Mouse (Mus musculus) embryonic facial prominence, embryonic 14.5 days (tissue): ENCODE results near the gene Mien1. TPM values are rescaled to one million over a fixed set of nuclear protein-coding genes. Genes with fewer than 3 reads are reported as not detected.

Source experiments
- ATAC-seq: fragments of 200-750 bp; cut with Nextera tagmentation; 2 replicates; pipeline ENCODE4 v1.8.0; 2017; ENCODE audit warnings: low read depth, moderate number of reproducible peaks, moderate TSS enrichment
- DNase-seq: peaks from one replicate; pipeline ENCODE4 v3.0.0-alpha.2; 2015; ENCODE audit warnings: low spot score
- H3K27ac ChIP-seq: fragments of 300-500 bp; sonication (generic); replicated peaks from 2 replicates; pipeline ENCODE4 v1.5.1; 2014; ENCODE audit warnings: low read depth, mild to moderate bottlenecking, low read length, moderate library complexity
- H3K27me3 ChIP-seq: fragments of 300-500 bp; sonication (generic); replicated peaks from 2 replicates; pipeline ENCODE4 v1.6.1; 2014; ENCODE audit warnings: low read length; ENCODE audit not compliant: control insufficient read depth, insufficient read depth
- H3K36me3 ChIP-seq: fragments of 300-500 bp; sonication (generic); 2 replicates; pipeline ENCODE4 v1.6.1; 2014; ENCODE audit warnings: low read length, mixed read lengths; ENCODE audit not compliant: control insufficient read depth, insufficient read depth
- H3K4me1 ChIP-seq: fragments of 300-500 bp; sonication (generic); 2 replicates; pipeline ENCODE4 v1.6.1; 2014; ENCODE audit warnings: antibody characterized with exemption, low read length; ENCODE audit not compliant: control insufficient read depth, insufficient read depth
- H3K4me2 ChIP-seq: fragments of 300-500 bp; sonication (generic); 2 replicates; pipeline ENCODE4 v1.6.1; 2014; ENCODE audit warnings: low read depth, mild to moderate bottlenecking, low read length, moderate library complexity, mixed read lengths
- H3K4me3 ChIP-seq: fragments of 300-500 bp; sonication (generic); 2 replicates; pipeline ENCODE4 v1.5.1; 2014; ENCODE audit warnings: low read depth, mild to moderate bottlenecking, low read length
- H3K9ac ChIP-seq: fragments of 300-500 bp; sonication (generic); 2 replicates; pipeline ENCODE4 v1.6.1; 2014; ENCODE audit warnings: low read depth, mild to moderate bottlenecking, low read length, moderate library complexity, mixed read lengths
- H3K9me3 ChIP-seq: fragments of 300-500 bp; sonication (generic); 2 replicates; pipeline ENCODE4 v1.6.1; 2016; ENCODE audit warnings: low read length; ENCODE audit not compliant: control insufficient read depth
- WGBS: fragments of 180-500 bp; shearing (Covaris S2); extraction: QIAGEN DNeasy Blood & Tissue Kit; methylation state at CpG from one replicate; pipeline ENCODE4 v1.1.7; 2014; 5-methylcytosine and 5-hydroxymethylcytosine counted together
- polyA plus RNA-seq: library from polyadenylated mRNA; unstranded; fragments of >200 nt; fragmentation: Nextera tagmentation; extraction: Ambion mirVana; gene quantifications from 2 replicates; pipeline ENCODE4 v1.2.1, GENCODE M21; 2014

Mien1 gene
- polyA plus RNA-seq, 1 experiment from 2014 or later = 102 TPM

- WGBS = 12% methylated on average over 6 of the region's 8 CpGs
- Histone ChIP-seq H3K9ac (no peak overlapping the region), H3K27me3 (peaks cover 24% of the 10 kb centered on the region), H3K36me3 (no peaks in the 10 kb centered on the region), H3K27ac (peak overlapping the region; percentile 81), H3K4me1 (peaks cover 15% of the 10 kb centered on the region; the same call in 1 of the 2 replicates), H3K4me3 (no peak overlapping the region), H3K9me3 (no peaks in the 10 kb centered on the region), H3K4me2 (no peak overlapping the region)
- peak; percentile 80 for DNase-seq
- ATAC-seq = peak; percentile 56
These were observed 46.8 kb downstream of the Mien1 start for GRCm38 (mm10) chr11:98392034-98392433.

- 0 out of 2 replicates have a peak overlapping the region, but pooled peaks have one; percentile 6 for H3K9ac ChIP-seq
- no peak overlapping the region for H3K4me3 ChIP-seq
- no peaks in the 10 kb centered on the region for H3K36me3 ChIP-seq
- no peak for DNase-seq
- H3K27me3 ChIP-seq = peaks cover 43% of the 10 kb centered on the region
- no peaks in the 10 kb centered on the region for H3K9me3 ChIP-seq
- no peak overlapping the region for H3K27ac ChIP-seq
- peaks cover 15% of the 10 kb centered on the region; the same call in 1 of the 2 replicates for H3K4me1 ChIP-seq
- no peak for ATAC-seq
- 72% methylated on average over 9 of the region's 12 CpGs for WGBS
- no peak overlapping the region for H3K4me2 ChIP-seq
These were observed 48.6 kb downstream of the Mien1 start for GRCm38 (mm10) chr11:98390141-98390540.

GRCm38 (mm10) chr11:98389221-98389780 is 49.5 kb downstream of the Mien1 start:
- Histone ChIP-seq H3K27ac (no peak overlapping the region), H3K4me1 (peaks cover 10% of the 10 kb centered on the region; the same call in 1 of the 2 replicates), H3K9me3 (no peaks in the 10 kb centered on the region), H3K27me3 (peaks cover 50% of the 10 kb centered on the region), H3K36me3 (no peaks in the 10 kb centered on the region), H3K4me2 (no peak overlapping the region), H3K4me3 (no peak overlapping the region), H3K9ac (no peak overlapping the region)
- WGBS = 21% methylated on average over 9 of the region's 9 CpGs
- ATAC-seq (no peak), DNase-seq (peak; percentile 65)

GRCm38 (mm10) chr11:98388282-98388681 is 50.5 kb downstream of the Mien1 start:
- no peaks in the 10 kb centered on the region for H3K36me3 ChIP-seq
- peaks cover 50% of the 10 kb centered on the region for H3K27me3 ChIP-seq
- no peak for ATAC-seq
- no peaks in the 10 kb centered on the region for H3K9me3 ChIP-seq
- no peak overlapping the region for H3K27ac ChIP-seq
- 0 out of 2 replicates have a peak, but pooled peaks cover 4% of the 10 kb centered on the region for H3K4me1 ChIP-seq
- H3K9ac ChIP-seq = no peak overlapping the region
- DNase-seq = no peak
- no peak overlapping the region for H3K4me2 ChIP-seq
- no peak overlapping the region for H3K4me3 ChIP-seq
- 74% methylated on average over 10 of the region's 10 CpGs for WGBS

Other genes starting within 250 kb of the Mien1 start
- 46.6 and 51.0 TPM in 2 replicates for gene Med1, start 245.7 kb downstream of the Mien1 start, polyA plus RNA-seq
- gene Cdk12, start 235.9 kb downstream of the Mien1 start, polyA plus RNA-seq = 9.8 and 11.1 TPM in 2 replicates
- 0.10 TPM in 1 of 2 replicates, not detected in the other for gene Neurod2, start 109.3 kb downstream of the Mien1 start, polyA plus RNA-seq
- gene Ppp1r1b, start 90.6 kb downstream of the Mien1 start, polyA plus RNA-seq = 4.1 and 5.1 TPM in 2 replicates
- gene Stard3, start 80.6 kb downstream of the Mien1 start, polyA plus RNA-seq = 31.0 and 32.8 TPM in 2 replicates
- gene Tcap, start 55.2 kb downstream of the Mien1 start, polyA plus RNA-seq = 22.8 and 27.7 TPM in 2 replicates
- gene Pnmt, start 52.5 kb downstream of the Mien1 start, polyA plus RNA-seq = 0.49 and 0.59 TPM in 2 replicates
- gene Pgap3, start 38.5 kb downstream of the Mien1 start, polyA plus RNA-seq = 9.3 and 10.5 TPM in 2 replicates
- gene Erbb2, start 26.5 kb downstream of the Mien1 start, polyA plus RNA-seq = 48.3 and 54.8 TPM in 2 replicates
- 8.3 and 8.8 TPM in 2 replicates for gene Grb7, start 7.4 kb upstream of the Mien1 start, polyA plus RNA-seq
- 0.18 and 0.21 TPM in 2 replicates for gene Ikzf3, start 107.0 kb upstream of the Mien1 start, polyA plus RNA-seq
- 0.21 TPM in 1 of 2 replicates, not detected in the other for gene Zpbp2, start 112.1 kb upstream of the Mien1 start, polyA plus RNA-seq
- gene Ormdl3, start 148.4 kb upstream of the Mien1 start, polyA plus RNA-seq = 12.6 and 13.6 TPM in 2 replicates
- gene Lrrc3c, start 159.3 kb upstream of the Mien1 start, polyA plus RNA-seq = not detected in 2 replicates
- 0.54 and 0.75 TPM in 2 replicates for gene Gm12355, start 186.7 kb upstream of the Mien1 start, polyA plus RNA-seq
- gene Gsdma3, start 187.4 kb upstream of the Mien1 start, polyA plus RNA-seq = not detected in 2 replicates
- not detected in 2 replicates for gene Gsdma2, start 207.8 kb upstream of the Mien1 start, polyA plus RNA-seq
- gene Gsdma, start 225.4 kb upstream of the Mien1 start, polyA plus RNA-seq = 0.64 and 2.0 TPM in 2 replicates
- gene Psmd3, start 243.6 kb upstream of the Mien1 start, polyA plus RNA-seq = 136 and 146 TPM in 2 replicates